Mouse (Mus musculus): ENCODE results near the gene Mipol1. TPM values are rescaled to one million over a fixed set of nuclear protein-coding genes. Genes with fewer than 3 reads are reported as not detected.

The Mipol1 gene
- polyA plus RNA-seq (2017; shearing (Covaris generic)), result 10.0 TPM

DNA sequence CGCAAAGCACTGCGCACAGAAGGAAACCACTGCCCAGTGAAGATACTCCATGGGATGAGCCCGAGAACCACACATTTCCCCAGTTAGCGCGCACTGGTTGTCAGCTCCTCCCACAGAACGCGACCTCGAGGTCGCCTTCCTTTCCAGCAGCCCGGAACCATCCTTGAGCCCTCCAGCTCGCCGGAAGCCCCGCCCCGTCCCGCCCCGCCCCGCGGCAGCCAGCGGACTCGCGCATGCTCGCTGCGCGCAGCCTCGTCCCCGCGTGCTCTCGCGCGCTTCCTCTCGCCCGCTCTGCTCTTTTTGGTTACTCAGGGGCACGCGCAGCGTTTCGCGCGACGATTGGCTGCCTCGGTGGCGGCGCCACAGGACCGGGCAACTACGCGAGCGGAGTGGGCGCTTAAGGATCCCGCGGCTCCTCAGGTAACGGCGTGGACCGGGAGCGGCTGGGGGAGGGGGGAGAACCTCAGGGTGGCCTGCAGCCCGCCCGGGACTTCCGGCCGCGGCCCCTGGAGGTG lies at the start of gene Mipol1, which contains the start of gene Prps1l3:
Gene Mipol1 (plus strand): TSS at position 236 of the 515 bp plus-strand sequence.
Gene Prps1l3 (plus strand): TSS at position 221 of the 515 bp plus-strand sequence.

DNA sequence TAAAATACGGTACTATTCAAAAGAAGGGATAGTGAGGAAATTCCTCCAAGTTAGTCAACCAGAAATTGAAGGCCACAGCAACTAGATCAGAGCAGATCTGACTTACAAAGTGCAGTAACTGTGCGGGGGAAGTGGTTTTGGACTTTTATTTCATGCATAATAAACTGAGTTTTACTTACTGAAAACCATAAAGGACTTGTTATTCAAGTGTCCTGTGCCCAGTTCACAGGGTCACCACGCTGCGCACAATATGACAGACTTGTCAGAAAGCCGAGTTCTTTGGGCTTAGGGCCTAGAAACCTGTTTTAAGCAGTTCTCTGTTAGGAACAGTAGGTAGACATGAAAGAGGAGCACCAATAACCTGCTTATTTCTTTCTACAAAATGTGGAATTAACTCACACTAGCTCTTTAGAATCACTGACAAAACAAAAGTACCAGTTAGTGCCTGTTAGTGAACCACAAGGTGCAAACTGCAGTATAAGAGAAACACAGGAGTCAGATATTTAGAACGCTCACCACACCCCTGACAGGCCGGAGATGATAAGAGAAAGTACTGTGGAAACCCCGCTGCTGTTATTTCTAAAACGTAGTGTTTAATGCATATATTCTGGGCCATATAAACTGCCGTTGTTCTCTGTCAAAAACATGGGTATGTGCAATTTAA lies 32.7 kb upstream of the Mipol1 start, which contains the start of gene Slc25a21:
Gene Slc25a21 (minus strand): TSS at position 110 of the 664 bp plus-strand sequence.

Other genes starting within 250 kb of the Mipol1 start
- gene Slc25a21, start 33.0 kb upstream of the Mipol1 start, polyA plus RNA-seq (2017; shearing (Covaris generic)), result not detected
- gene Prps1l3, start within 50 bp of the Mipol1 start, polyA plus RNA-seq (2017; shearing (Covaris generic)), result 74.1 TPM